Mouse (Mus musculus) stomach, embryonic 15.5 days (tissue): Measurements from ENCODE around the gene Smc2. TPM values are rescaled to one million over a fixed set of nuclear protein-coding genes. Genes with fewer than 3 reads are reported as not detected.
"Not testable (repeated sequence)": the region's sequence is repeated elsewhere in the genome, so short reads cannot be mapped to it uniquely, and the experiment has no call there.

Experiments used
- ATAC-seq: fragments of 200-750 bp; cut with Nextera tagmentation; 2 replicates; pipeline ENCODE4 v1.8.0; 2017; ENCODE audit warnings: low read depth, moderate number of reproducible peaks, moderate TSS enrichment; ENCODE audit not compliant: insufficient read depth, low FRiP score
- H3K27ac ChIP-seq: fragments of 300-500 bp; sonication (generic); 2 replicates; pipeline ENCODE4 v1.5.1; 2015; ENCODE audit warnings: mild to moderate bottlenecking, inconsistent platforms
- H3K27me3 ChIP-seq: fragments of 300-500 bp; sonication (generic); replicated peaks from 2 replicates; pipeline ENCODE4 v1.6.1; 2015; ENCODE audit warnings: inconsistent platforms
- H3K36me3 ChIP-seq: fragments of 300-500 bp; sonication (generic); 2 replicates; pipeline ENCODE4 v1.6.1; 2015; ENCODE audit warnings: inconsistent platforms
- H3K4me1 ChIP-seq: fragments of 300-500 bp; sonication (generic); 2 replicates; pipeline ENCODE4 v1.6.1; 2015; ENCODE audit warnings: inconsistent platforms
- H3K4me2 ChIP-seq: fragments of 300-500 bp; sonication (generic); 2 replicates; pipeline ENCODE4 v1.6.1; 2015; ENCODE audit warnings: mild to moderate bottlenecking, inconsistent platforms
- H3K4me3 ChIP-seq: fragments of 300-500 bp; sonication (generic); replicated peaks from 2 replicates; pipeline ENCODE4 v1.5.1; 2015; ENCODE audit warnings: inconsistent platforms
- H3K9ac ChIP-seq: fragments of 300-500 bp; sonication (generic); 2 replicates; pipeline ENCODE4 v1.6.1; 2015; ENCODE audit warnings: inconsistent platforms
- H3K9me3 ChIP-seq: fragments of 300-500 bp; sonication (generic); 2 replicates; pipeline ENCODE4 v1.6.1; 2016; ENCODE audit warnings: inconsistent platforms
- WGBS: fragments of 180-500 bp; shearing (Covaris S2); methylation state at CpG from one replicate; pipeline ENCODE4 v1.1.7; 2015; 5-methylcytosine and 5-hydroxymethylcytosine counted together
- polyA plus RNA-seq: library from polyadenylated mRNA; unstranded; fragments of >200 nt; fragmentation: Nextera tagmentation; extraction: Ambion mirVana; gene quantifications from 2 replicates; pipeline ENCODE4 v1.2.1, GENCODE M21; 2015

Gene Smc2
- polyA plus RNA-seq: 173 and 184 TPM in 2 replicates

GRCm38 (mm10) chr4:52438886-52439664 lies at the start of gene Smc2:
Gene Smc2 (plus strand): TSS chr4:52439243.
- H3K9me3 ChIP-seq: no peaks in the 10 kb centered on the region
- peaks cover 15% of the 10 kb centered on the region for H3K36me3 ChIP-seq
- H3K9ac ChIP-seq: peak within 1 kb of the TSS; percentile 57
- peaks cover 4% of the 10 kb centered on the region; the same call in 1 of the 2 replicates for H3K4me1 ChIP-seq
- H3K27me3 ChIP-seq: no peaks in the 10 kb centered on the region
- H3K4me2 ChIP-seq: peak within 1 kb of the TSS; percentile 65
- ATAC-seq: peak; percentile 99
- H3K27ac ChIP-seq: peak within 1 kb of the TSS; percentile 84
- WGBS: under 1% methylated on average over 53 of the region's 53 CpGs
- peak within 1 kb of the TSS; percentile 86 for H3K4me3 ChIP-seq

- Histone ChIP-seq H3K27ac (no peak overlapping the region), H3K27me3 (no peaks in the 10 kb centered on the region), H3K4me1 (no peaks in the 10 kb centered on the region), H3K9ac (no peak overlapping the region), H3K9me3 (no peaks in the 10 kb centered on the region), H3K4me2 (no peak overlapping the region), H3K4me3 (no peak overlapping the region), H3K36me3 (no peaks in the 10 kb centered on the region)
- no peak for ATAC-seq
- WGBS: 79% methylated on average over 2 of the region's 2 CpGs
Measured at GRCm38 (mm10) chr4:52411587-52411986, 27.5 kb upstream of the Smc2 start.

- Histone ChIP-seq H3K4me3 (no peak overlapping the region), H3K27ac (no peak overlapping the region), H3K4me2 (no peak overlapping the region), H3K27me3 (no peaks in the 10 kb centered on the region), H3K9ac (no peak overlapping the region), H3K36me3 (no peaks in the 10 kb centered on the region), H3K4me1 (no peaks in the 10 kb centered on the region), H3K9me3 (no peaks in the 10 kb centered on the region)
- WGBS: 67% methylated on average over 4 of the region's 4 CpGs
- no peak for ATAC-seq
Measured at GRCm38 (mm10) chr4:52423653-52424052, 15.4 kb upstream of the Smc2 start.

GRCm38 (mm10) chr4:52429310-52430198 lies 9.5 kb upstream of the Smc2 start:
- Histone ChIP-seq H3K4me2 (no peak overlapping the region), H3K27me3 (no peaks in the 10 kb centered on the region), H3K36me3 (no peaks in the 10 kb centered on the region), H3K9me3 (no peaks in the 10 kb centered on the region), H3K4me3 (no peak overlapping the region), H3K9ac (no peak overlapping the region), H3K4me1 (no peaks in the 10 kb centered on the region), H3K27ac (peak overlapping the region; percentile 40; the same call in 1 of the 2 replicates)
- peak; percentile 96 for ATAC-seq
- 27% methylated on average over 7 of the region's 7 CpGs for WGBS

- H3K4me1 ChIP-seq, H3K9me3 ChIP-seq, H3K27me3 ChIP-seq, H3K36me3 ChIP-seq, H3K4me3 ChIP-seq, ATAC-seq, H3K9ac ChIP-seq, H3K4me2 ChIP-seq, H3K27ac ChIP-seq: not testable (repeated sequence)
- 93% methylated on average over 2 of the region's 2 CpGs for WGBS
Measured at GRCm38 (mm10) chr4:52435551-52435950, 3.5 kb upstream of the Smc2 start.

- ATAC-seq: peak; percentile 59
- Histone ChIP-seq H3K36me3 (peaks cover 10% of the 10 kb centered on the region), H3K9me3 (no peaks in the 10 kb centered on the region), H3K27ac (peak overlapping the region; percentile 84), H3K4me2 (peak overlapping the region; percentile 65), H3K4me1 (peaks cover 4% of the 10 kb centered on the region; the same call in 1 of the 2 replicates), H3K9ac (peak overlapping the region; percentile 21; the same call in 1 of the 2 replicates), H3K4me3 (peak overlapping the region; percentile 86), H3K27me3 (no peaks in the 10 kb centered on the region)
- WGBS: 2% methylated on average over 20 of the region's 20 CpGs
Measured at GRCm38 (mm10) chr4:52438371-52438885, 615 bp upstream of the Smc2 start.

- Histone ChIP-seq H3K27ac (no peak overlapping the region), H3K36me3 (peaks cover 15% of the 10 kb centered on the region), H3K27me3 (no peaks in the 10 kb centered on the region), H3K4me2 (no peak overlapping the region), H3K4me3 (no peak overlapping the region), H3K9ac (no peak overlapping the region), H3K9me3 (no peaks in the 10 kb centered on the region), H3K4me1 (no peaks in the 10 kb centered on the region)
- ATAC-seq: no peak
- WGBS: 100% methylated on average over 1 of the region's 1 CpGs
Measured at GRCm38 (mm10) chr4:52459726-52460125, 20.7 kb downstream of the Smc2 start.

GRCm38 (mm10) chr4:52461321-52461720 lies 22.3 kb downstream of the Smc2 start:
- H3K4me1 ChIP-seq: no peaks in the 10 kb centered on the region
- no peak overlapping the region for H3K4me3 ChIP-seq
- H3K9me3 ChIP-seq: no peaks in the 10 kb centered on the region
- H3K27me3 ChIP-seq: no peaks in the 10 kb centered on the region
- no peak for ATAC-seq
- peaks cover 15% of the 10 kb centered on the region for H3K36me3 ChIP-seq
- no peak overlapping the region for H3K4me2 ChIP-seq
- 85% methylated on average over 5 of the region's 5 CpGs for WGBS
- no peak overlapping the region for H3K27ac ChIP-seq
- H3K9ac ChIP-seq: no peak overlapping the region

- no peaks in the 10 kb centered on the region for H3K9me3 ChIP-seq
- H3K4me3 ChIP-seq: no peak overlapping the region
- ATAC-seq: no peak
- H3K36me3 ChIP-seq: peaks cover 15% of the 10 kb centered on the region
- no peak overlapping the region for H3K27ac ChIP-seq
- H3K4me2 ChIP-seq: no peak overlapping the region
- WGBS: 76% methylated on average over 3 of the region's 3 CpGs
- no peak overlapping the region for H3K9ac ChIP-seq
- H3K4me1 ChIP-seq: no peaks in the 10 kb centered on the region
- H3K27me3 ChIP-seq: no peaks in the 10 kb centered on the region
Measured at GRCm38 (mm10) chr4:52473431-52473830, 34.4 kb downstream of the Smc2 start.

- H3K9ac ChIP-seq: no peak overlapping the region
- no peak overlapping the region for H3K4me3 ChIP-seq
- H3K27me3 ChIP-seq: no peaks in the 10 kb centered on the region
- no peak overlapping the region for H3K27ac ChIP-seq
- H3K36me3 ChIP-seq: 0 out of 2 replicates have a peak, but pooled peaks cover 5% of the 10 kb centered on the region
- 85% methylated on average over 4 of the region's 4 CpGs for WGBS
- ATAC-seq: no peak
- no peaks in the 10 kb centered on the region for H3K9me3 ChIP-seq
- H3K4me1 ChIP-seq: no peaks in the 10 kb centered on the region
- no peak overlapping the region for H3K4me2 ChIP-seq
Measured at GRCm38 (mm10) chr4:52487486-52487885, 48.4 kb downstream of the Smc2 start.

GRCm38 (mm10) chr4:52497144-52497543 lies 58.1 kb downstream of the Smc2 start, which contains the start of gene Vma21-ps:
Gene Vma21-ps (minus strand): TSS chr4:52497244.
- WGBS: 94% methylated on average over 10 of the region's 10 CpGs
- H3K9me3 ChIP-seq, H3K36me3 ChIP-seq, H3K9ac ChIP-seq, H3K27ac ChIP-seq, H3K27me3 ChIP-seq, H3K4me2 ChIP-seq, ATAC-seq, H3K4me1 ChIP-seq, H3K4me3 ChIP-seq: not testable (repeated sequence)
